Mouse (Mus musculus) kidney, adult 8-10 months (tissue): Measurements from ENCODE around the gene Tmem53.
A peak's percentile ranks its signal among the peaks of the same experiment; 100 is the strongest.
"Not testable (repeated sequence)": the region's sequence is repeated elsewhere in the genome, so short reads cannot be mapped to it uniquely, and the experiment has no call there.

ENCODE experiments used
- DNase-seq, 2 experiments: peaks; one replicate each; pipeline ENCODE4 v3.0.0; 2022

Gene Tmem53

DNA sequence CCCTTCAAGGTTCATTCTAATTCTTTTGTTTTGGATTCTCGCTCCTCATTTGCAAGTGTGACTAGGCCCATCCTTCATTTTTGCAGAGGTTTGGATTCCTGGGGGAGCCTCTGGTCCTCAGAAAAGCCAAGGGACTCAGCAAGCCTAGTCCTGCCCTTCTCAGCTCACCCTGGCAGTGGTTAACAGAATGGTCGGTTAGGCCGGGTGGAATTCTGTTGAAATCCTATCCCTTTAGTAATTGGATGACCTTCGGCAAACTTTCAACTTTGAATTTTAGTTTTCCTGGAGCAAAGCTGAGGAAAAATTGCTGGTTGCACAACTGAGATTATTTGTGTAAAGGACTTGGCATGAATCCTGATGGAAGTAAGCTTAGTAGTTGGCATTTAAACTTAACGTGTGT, 600 bp downstream of the Tmem53 start:
- peak in 1 of 2 experiments; percentile 45 for DNase-seq

DNA sequence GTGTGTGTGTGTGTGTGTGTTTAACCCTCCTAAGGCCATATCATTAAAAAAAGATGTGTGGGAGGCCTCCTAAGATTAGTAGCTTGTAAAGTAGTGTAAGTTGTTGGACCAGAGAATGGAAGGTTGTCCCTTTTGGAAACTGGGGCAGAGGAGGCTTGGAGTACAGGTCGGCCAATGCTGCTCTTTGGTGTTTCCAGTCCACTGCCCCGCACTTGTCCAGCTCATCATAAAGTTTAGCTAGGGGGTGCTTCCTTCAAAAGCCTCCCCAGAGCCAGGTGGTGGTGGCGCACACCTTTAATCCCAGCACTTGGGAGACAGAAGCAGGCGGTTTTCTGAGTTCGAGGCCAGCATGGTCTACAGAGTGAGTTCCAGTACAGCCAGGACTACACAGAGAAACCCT, 1.0 kb downstream of the Tmem53 start:
- DNase-seq, result peak; percentile 51 to 53

DNA sequence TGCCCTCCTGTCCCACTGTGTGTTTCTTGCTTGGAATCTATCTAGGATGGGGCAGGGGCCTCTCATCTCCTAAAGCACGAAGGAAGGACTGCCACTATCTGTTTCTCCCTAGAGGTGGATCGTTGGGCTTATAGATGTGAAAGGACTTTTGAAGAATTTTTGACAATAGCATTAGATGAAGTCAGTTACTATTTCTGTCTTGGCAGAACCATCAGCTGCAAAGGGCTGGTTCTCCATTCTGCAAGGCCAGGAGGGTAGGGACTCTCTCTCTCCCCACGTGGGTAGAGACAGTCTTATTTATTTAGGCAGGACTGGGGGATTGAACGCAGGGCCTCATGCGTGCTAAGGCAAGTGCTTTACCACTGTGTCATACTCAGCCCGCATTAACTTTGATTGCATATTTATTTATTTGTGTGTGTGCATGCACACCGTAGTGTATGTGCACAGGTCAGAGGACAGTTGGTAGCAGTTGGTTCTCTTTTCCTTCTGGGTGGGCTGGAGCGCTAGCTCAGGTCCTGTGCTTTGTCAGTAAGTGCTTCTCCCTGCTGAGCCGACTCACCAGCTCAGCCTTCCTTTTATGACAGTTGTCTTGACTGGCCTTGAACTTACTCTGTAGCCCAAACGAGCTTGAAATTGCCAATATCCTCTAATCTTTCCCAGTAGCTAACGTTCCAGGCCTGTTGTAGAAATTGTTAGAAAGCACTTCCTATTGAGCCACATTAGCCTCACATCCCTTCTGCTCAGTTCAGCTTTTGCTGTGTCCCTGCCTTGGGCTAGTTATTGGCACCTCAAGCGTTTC, 1.7 kb downstream of the Tmem53 start:
- no peak for DNase-seq

- DNase-seq, result no peak
Observed at GRCm38 (mm10) chr4:117254017-117254627, 2.4 kb downstream of the Tmem53 start.

- peak in 1 of 2 experiments; percentile 38 for DNase-seq
Observed at GRCm38 (mm10) chr4:117254672-117255071, 2.9 kb downstream of the Tmem53 start.

GRCm38 (mm10) chr4:117259909-117260308, 8.2 kb downstream of the Tmem53 start:
- DNase-seq, result not testable (repeated sequence)

GRCm38 (mm10) chr4:117261222-117261621, 9.5 kb downstream of the Tmem53 start:
- no peak for DNase-seq

GRCm38 (mm10) chr4:117262101-117262913, 10.6 kb downstream of the Tmem53 start:
- DNase-seq, result no peak

DNA sequence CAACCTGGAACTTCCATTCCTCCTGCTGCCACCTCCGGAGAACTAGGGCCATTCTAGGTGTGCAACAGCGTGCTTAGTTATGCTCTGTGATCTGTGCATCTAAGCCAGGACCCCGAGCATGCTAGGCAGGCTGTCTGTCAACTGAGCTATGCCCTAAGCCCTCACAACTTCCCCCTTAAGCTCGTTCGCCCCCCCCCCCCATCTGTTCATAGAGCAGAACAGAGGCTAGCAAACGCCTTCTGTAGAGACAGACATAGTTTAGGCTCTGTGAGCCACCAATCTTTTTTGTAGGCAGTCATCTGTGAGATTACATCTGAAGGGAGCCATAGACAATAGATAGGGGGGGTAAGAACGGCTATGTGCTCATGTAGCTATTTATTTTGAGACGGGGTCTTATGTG, 11.2 kb downstream of the Tmem53 start:
- DNase-seq, result no peak

DNA sequence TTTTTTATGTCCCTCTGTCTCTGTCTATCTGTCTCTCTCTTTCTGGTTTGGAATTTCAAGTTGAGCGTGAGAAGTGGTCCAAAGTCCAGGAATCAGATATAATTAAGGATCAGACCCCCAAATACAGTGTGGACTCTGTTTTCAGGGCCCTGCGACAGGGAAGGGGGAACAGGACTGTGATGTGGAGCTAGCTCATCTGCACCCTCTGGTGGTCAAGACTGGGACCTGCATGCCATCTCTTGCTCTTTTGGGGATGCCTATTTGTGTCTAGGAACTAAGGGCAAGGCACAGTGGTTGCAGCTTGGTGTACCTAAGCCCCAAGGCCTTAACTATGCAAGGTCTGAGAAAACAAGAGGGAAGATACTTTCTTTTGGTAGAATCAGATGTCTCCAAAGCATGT, 15.5 kb downstream of the Tmem53 start:
- peak; percentile 67 to 83 for DNase-seq

DNA sequence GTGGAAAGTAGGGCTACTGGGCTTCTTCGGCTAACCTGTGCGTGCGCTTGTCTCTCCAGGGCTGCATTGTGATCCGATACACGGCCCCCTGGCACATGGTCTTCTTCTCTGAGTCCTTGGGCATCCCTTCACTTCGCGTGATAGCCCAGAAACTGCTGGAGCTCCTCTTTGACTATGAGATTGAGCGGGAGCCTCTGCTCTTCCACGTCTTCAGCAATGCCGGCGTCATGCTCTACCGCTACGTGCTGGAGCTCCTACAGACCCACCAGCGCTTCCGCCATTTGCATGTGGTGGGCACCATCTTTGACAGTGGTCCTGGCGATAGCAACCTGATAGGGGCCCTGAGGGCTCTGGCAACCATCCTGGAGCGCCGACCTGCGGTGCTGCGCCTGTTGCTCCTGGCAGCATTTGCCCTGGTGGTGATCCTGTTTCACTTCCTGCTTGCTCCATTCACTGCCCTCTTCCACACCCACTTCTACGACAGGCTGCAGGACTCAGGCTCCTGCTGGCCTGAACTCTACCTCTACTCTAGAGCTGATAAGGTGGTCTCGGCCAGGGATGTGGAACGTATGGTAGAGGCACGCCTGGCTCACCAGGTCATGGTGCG, 16.2 kb downstream of the Tmem53 start:
- no peak for DNase-seq

DNA sequence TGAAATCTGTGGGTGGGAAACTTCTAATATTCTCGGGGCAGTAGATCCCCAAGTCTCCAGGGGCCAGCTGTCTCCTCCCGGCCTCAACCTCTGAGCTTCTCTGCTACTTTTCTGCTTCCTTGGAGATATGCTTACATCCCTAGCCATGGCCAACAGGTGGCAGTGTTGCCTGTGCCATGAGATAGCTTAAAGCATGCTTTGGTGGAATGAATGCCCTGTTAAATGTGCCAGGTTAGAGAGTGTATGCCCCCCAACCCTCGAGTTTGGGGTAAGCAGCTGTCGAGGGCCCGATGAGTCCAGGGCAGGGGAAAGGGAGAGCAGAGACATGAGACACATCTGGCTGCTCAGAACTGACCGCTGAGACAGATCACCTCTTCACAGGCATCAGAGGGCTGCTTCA, 18.5 kb downstream of the Tmem53 start:
- peak; percentile 58 to 78 for DNase-seq

- DNase-seq, result no peak
Observed at GRCm38 (mm10) chr4:117272459-117272858, 20.7 kb downstream of the Tmem53 start.

GRCm38 (mm10) chr4:117274720-117275119, 23.0 kb downstream of the Tmem53 start:
- no peak for DNase-seq

- no peak for DNase-seq
Observed at GRCm38 (mm10) chr4:117276281-117276711, 24.5 kb downstream of the Tmem53 start.

DNA sequence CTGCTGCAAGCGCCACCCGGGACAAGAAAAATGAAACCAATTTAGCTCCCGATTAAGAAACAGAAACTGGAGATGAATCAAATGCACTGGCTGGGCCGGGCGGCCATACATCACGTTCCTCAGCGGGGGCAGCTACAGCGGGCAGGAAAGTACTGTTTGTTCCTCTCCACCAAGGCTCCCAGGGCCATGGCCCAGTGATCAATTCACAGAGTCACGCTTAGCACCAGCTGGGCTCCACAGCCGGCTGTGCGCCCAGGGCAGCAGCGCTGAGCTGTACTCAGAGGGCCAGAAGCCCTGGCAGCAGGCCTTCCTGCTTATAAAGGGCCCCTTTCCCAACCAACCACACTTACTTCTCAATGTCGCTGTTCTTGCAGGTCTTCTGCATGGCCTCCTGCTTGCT, 25.3 kb downstream of the Tmem53 start:
- DNase-seq, result no peak

GRCm38 (mm10) chr4:117277687-117278086, 25.9 kb downstream of the Tmem53 start:
- no peak for DNase-seq

GRCm38 (mm10) chr4:117278381-117279252, 26.9 kb downstream of the Tmem53 start:
- DNase-seq, result no peak

- no peak for DNase-seq
Observed at GRCm38 (mm10) chr4:117279253-117279642, 27.5 kb downstream of the Tmem53 start.

GRCm38 (mm10) chr4:117280397-117280930, 28.7 kb downstream of the Tmem53 start:
- no peak for DNase-seq

DNA sequence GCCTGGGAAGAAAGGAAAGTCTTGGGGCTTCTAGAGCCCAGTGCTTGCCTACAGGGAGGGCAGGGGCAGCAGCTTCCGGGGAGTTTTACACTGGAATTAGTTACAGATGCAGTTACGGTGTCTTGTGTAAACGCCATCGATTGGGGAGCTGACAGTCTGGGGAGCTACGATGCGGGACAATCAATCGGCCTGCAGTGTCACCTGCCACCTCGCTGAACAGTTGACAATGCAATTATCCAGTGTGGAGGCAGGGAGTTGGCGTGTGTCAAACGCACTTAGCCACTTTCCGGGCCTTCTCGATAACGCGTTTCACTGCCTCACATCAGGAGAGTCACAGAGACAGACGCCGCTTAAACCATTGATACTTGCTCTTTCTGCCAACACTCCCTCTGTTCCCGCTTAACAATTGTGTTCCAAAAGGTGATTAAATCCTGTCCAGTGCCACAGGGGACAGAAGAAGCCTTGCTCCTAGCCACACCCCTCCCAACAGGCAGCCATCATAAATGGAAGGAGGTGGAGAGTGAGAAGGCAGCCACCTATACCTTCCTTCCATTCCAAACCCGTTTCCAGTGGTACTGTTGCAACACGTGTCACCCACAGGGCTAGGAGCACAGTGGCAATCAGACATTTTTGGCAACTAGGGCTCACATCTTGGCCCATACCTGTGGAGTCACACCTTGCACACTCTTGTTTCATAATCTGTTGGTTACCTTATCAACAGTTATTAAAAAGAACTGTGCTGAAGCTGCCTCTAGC, 29.5 kb downstream of the Tmem53 start:
- DNase-seq, result no peak
